Mouse (Mus musculus): Measurements from ENCODE around the gene Hist1h3f. TPM values are rescaled to one million over a fixed set of nuclear protein-coding genes. Genes with fewer than 3 reads are reported as not detected.
"Not testable (repeated sequence)": the region's sequence is repeated elsewhere in the genome, so short reads cannot be mapped to it uniquely, and the experiment has no call there.

Gene Hist1h3f
- polyA plus RNA-seq, 1 experiment from 2014 or later = not detected

- Histone ChIP-seq H3K4me3 (ENCODE audit: inconsistent target) (peak overlapping the region; percentile 58), H3K79me2 (ENCODE audit: inconsistent target) (no peaks in the 10 kb centered on the region), H3K36me3 (ENCODE audit: inconsistent target) (no peaks in the 10 kb centered on the region), H3K27ac (peak overlapping the region; percentile 91; the same call in 1 of the 2 replicates)
- 26% methylated on average over 2 of the region's 2 CpGs for WGBS (ENCODE audit: missing documents)
These were observed 14.2 kb upstream of the Hist1h3f start for GRCm38 (mm10) chr13:23529480-23530165.

GRCm38 (mm10) chr13:23530181-23530900 lies 13.5 kb upstream of the Hist1h3f start:
- Histone ChIP-seq H3K4me3 (ENCODE audit: inconsistent target) (peak overlapping the region; percentile 58), H3K36me3 (ENCODE audit: inconsistent target) (no peaks in the 10 kb centered on the region), H3K79me2 (ENCODE audit: inconsistent target) (no peaks in the 10 kb centered on the region), H3K27ac (peak overlapping the region; percentile 91)
- 2% methylated on average over 20 of the region's 20 CpGs for WGBS (ENCODE audit: missing documents)

- WGBS (ENCODE audit: missing documents) = under 1% methylated on average over 50 of the region's 70 CpGs
- Histone ChIP-seq H3K36me3 (ENCODE audit: inconsistent target) (no peaks in the 10 kb centered on the region), H3K79me2 (ENCODE audit: inconsistent target) (no peaks in the 10 kb centered on the region)
These were observed 12.7 kb upstream of the Hist1h3f start, which contains the start of gene Hist1h4h for GRCm38 (mm10) chr13:23530901-23531875. Gene Hist1h4h, plus strand, starts transcription at chr13:23531050.

GRCm38 (mm10) chr13:23532262-23533075 lies 11.4 kb upstream of the Hist1h3f start:
- Histone ChIP-seq H3K27ac (peak overlapping the region; percentile 91), H3K79me2 (ENCODE audit: inconsistent target) (no peaks in the 10 kb centered on the region), H3K4me3 (ENCODE audit: inconsistent target) (peak overlapping the region; percentile 37), H3K36me3 (ENCODE audit: inconsistent target) (no peaks in the 10 kb centered on the region)
- WGBS (ENCODE audit: missing documents) = 36% methylated on average over 9 of the region's 9 CpGs

More at GRCm38 (mm10) chr13:23530901-23531875, 12.7 kb upstream of the Hist1h3f start, which contains the start of gene Hist1h4h:
- Histone ChIP-seq H3K27ac (peak within 1 kb of the TSS; percentile 91), H3K4me3 (ENCODE audit: inconsistent target) (peak within 1 kb of the TSS; percentile 58)

GRCm38 (mm10) chr13:23533560-23534367 lies 10.1 kb upstream of the Hist1h3f start, which contains the start of gene Hist1h2af:
Gene Hist1h2af, plus strand, starts transcription at chr13:23533906.
- WGBS (ENCODE audit: missing documents) = 4% methylated on average over 12 of the region's 53 CpGs
- peak within 1 kb of the TSS; percentile 41 for H3K4me3 ChIP-seq (ENCODE audit: inconsistent target)
- H3K27ac ChIP-seq = peak within 1 kb of the TSS; percentile 91
- not testable (repeated sequence) for H3K36me3 ChIP-seq (ENCODE audit: inconsistent target); H3K79me2 ChIP-seq (ENCODE audit: inconsistent target)

- H3K36me3 ChIP-seq (ENCODE audit: inconsistent target) = no peaks in the 10 kb centered on the region
- peak overlapping the region; percentile 89 for H3K27ac ChIP-seq
- no peaks in the 10 kb centered on the region for H3K79me2 ChIP-seq (ENCODE audit: inconsistent target)
- H3K4me3 ChIP-seq (ENCODE audit: inconsistent target) = peak overlapping the region; percentile 41
- 1% methylated on average over 15 of the region's 15 CpGs for WGBS (ENCODE audit: missing documents)
These were observed 9.3 kb upstream of the Hist1h3f start for GRCm38 (mm10) chr13:23534368-23535131.

- H3K36me3 ChIP-seq (ENCODE audit: inconsistent target); H3K79me2 ChIP-seq (ENCODE audit: inconsistent target): not testable (repeated sequence)
- WGBS (ENCODE audit: missing documents) = under 1% methylated on average over 22 of the region's 62 CpGs
- Histone ChIP-seq H3K4me3 (ENCODE audit: inconsistent target) (peak within 1 kb of the TSS; percentile 41), H3K27ac (peak within 1 kb of the TSS; percentile 89)
These were observed 8.4 kb upstream of the Hist1h3f start, which contains the start of gene Hist1h3g for GRCm38 (mm10) chr13:23535137-23536075. Gene Hist1h3g, plus strand, starts transcription at chr13:23535422.

GRCm38 (mm10) chr13:23536076-23536822 lies 7.6 kb upstream of the Hist1h3f start:
- WGBS (ENCODE audit: missing documents) = 45% methylated on average over 7 of the region's 7 CpGs
- H3K27ac ChIP-seq = peak overlapping the region; percentile 51
- no peaks in the 10 kb centered on the region for H3K79me2 ChIP-seq (ENCODE audit: inconsistent target)
- H3K36me3 ChIP-seq (ENCODE audit: inconsistent target) = no peaks in the 10 kb centered on the region
- H3K4me3 ChIP-seq (ENCODE audit: inconsistent target) = peak overlapping the region; percentile 39

- H3K36me3 ChIP-seq (ENCODE audit: inconsistent target) = no peaks in the 10 kb centered on the region
- 75% methylated on average over 2 of the region's 3 CpGs for WGBS (ENCODE audit: missing documents)
- H3K4me3 ChIP-seq (ENCODE audit: inconsistent target) = peak overlapping the region; percentile 39; the same call in 1 of the 2 replicates
- peak overlapping the region; percentile 51; the same call in 1 of the 2 replicates for H3K27ac ChIP-seq
- H3K79me2 ChIP-seq (ENCODE audit: inconsistent target) = no peaks in the 10 kb centered on the region
These were observed 6.7 kb upstream of the Hist1h3f start for GRCm38 (mm10) chr13:23537006-23537710.

- H3K79me2 ChIP-seq (ENCODE audit: inconsistent target) = no peaks in the 10 kb centered on the region
- no peak overlapping the region; the same call in 1 of the 2 replicates for H3K27ac ChIP-seq
- no peak overlapping the region for H3K4me3 ChIP-seq (ENCODE audit: inconsistent target)
- WGBS (ENCODE audit: missing documents) = 79% methylated on average over 5 of the region's 5 CpGs
- H3K36me3 ChIP-seq (ENCODE audit: inconsistent target) = no peaks in the 10 kb centered on the region
These were observed 5.6 kb upstream of the Hist1h3f start for GRCm38 (mm10) chr13:23538249-23538648.
